Mouse (Mus musculus) ovary, postnatal 36 days (tissue): ENCODE results near the gene Zswim9.

Experiments
- DNase-seq: peaks from one replicate; pipeline ENCODE4 v3.0.0; 2022; ENCODE audit warnings: low spot score, mixed read lengths

The Zswim9 gene

DNA sequence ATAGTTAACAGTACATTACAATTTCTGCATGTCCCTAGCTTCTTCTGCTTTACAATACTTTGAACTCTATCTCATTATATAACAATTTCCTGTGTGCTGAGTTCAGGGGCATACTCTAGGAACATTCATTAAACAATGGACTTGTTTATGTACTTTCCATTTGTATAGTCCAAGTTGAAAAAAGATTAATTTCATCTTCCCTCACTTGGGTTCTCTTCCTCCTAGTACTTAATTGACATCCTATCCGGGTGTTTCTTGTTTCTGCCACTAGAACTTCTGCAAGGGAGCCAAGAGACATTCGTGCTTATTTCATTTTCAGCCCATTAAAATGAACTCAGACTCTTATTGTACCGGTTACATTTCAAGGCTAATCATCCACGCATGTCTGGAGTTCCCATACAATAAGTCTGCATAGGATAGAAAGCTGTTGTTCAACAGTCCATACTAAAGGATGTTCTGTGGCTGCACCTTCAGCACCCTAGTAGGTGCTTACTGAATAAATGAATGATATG is 9.7 kb downstream of the Zswim9 start:
- no peak for DNase-seq

DNA sequence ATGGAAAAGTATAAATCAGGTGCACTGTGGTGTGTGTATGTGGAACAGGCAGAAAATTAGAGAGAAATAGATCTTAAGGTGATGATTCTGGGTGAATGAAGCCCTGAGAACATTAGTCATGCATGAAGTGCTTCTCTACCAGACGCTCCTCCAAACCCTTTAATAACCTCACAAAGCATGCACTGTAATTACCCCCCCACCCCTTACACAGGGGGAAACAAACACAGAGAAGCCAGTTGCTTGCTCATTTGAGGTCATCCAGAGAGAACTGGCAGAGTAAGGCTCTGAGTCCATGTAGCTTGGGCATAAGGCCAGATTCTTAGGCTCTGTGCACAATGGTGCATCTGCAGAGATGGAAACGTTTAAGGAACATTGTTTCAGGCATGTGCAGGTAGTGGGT is 14.1 kb downstream of the Zswim9 start:
- DNase-seq: no peak

DNA sequence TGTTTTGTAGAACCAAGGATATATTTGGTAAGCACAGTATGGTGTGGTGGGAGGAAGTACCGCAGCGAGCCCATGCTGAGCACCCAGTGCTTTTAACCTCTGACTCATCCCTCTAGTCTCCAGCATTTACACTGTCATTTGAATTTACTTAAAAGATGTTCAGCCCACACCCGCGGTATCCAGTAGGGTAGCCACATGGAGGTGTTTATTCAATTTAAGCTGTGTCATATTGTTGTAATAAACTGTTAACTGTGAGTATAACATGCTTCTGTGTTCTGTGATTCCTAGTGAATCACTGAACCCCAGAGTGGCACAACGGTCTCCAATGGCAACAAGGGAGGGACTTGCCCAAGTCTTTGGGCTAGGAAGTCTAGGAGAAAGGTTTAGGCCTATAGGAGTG is 14.7 kb downstream of the Zswim9 start:
- DNase-seq: no peak

DNA sequence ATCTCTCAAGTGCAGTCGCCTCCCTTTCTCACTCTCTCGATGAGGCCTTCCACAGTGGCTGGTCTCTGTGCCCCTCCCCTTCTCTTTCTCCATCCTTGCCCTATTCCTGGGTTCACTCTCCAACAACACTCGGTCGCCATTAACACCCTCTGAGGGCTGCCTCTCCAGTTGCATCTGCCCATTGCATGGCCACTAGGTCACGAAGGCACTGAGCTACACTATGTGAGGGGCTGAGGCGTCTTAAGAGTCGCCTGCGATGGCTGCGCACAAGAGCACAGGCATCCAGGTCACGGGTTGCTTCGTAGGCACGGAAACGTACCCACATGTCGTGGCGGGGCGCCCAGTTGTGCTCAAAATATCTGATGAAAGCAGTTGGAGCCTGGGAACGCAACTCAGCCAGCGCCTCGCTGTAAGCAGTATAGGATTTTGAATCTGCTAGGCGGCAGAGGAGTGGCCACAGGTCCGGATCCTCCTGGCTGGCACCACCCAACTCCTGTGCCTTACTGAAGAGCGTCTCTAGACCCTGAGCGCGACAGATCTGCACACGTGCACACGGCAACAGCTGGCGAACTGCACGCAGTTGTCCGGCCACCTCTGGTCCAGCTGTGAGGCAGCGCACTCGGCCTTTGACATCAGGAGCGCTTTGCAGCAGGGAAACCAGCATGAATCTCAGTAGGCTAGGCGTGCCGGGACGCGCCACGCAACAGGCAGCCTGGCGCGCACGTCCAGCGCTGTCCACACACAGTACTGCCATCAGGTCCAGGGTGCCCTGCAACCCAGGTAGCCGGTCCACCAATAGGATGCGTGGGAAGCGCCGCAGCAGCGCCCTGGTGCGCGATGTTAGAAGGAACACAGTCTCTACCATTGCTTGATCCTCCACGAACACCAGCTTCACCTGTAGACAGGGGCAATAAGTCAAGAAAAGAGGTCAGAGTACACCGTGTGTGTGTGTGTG is 17.5 kb downstream of the Zswim9 start:
- DNase-seq: no peak

DNA sequence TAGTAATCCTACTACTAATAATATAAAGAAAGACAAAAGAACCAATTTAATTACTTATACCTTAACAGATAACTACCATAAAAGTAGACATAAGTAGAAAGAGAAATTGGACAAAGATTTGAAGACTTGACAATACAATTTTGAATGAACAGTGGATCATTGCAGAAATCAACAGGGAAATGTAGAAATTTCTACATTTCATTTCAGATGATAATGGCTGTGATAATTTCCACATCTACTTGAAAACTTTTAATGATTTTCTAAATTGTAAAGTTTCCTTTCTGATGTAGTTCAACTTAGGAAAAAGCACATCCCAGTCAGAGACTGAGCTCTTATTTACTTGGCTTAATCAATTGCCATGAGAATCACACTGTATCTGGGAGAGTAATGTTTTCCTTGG is 65.8 kb downstream of the Zswim9 start, which contains the start of gene Vmn1r89:
Vmn1r89 (plus strand) TSS at position 301 of the 400 bp plus-strand sequence.
- DNase-seq: no peak
